Mouse (Mus musculus) embryonic facial prominence, embryonic 11.5 days (tissue): ENCODE data around the gene Asprv1. TPM values are rescaled to one million over a fixed set of nuclear protein-coding genes. Genes with fewer than 3 reads are reported as not detected.

Experiments used
- ATAC-seq: fragments of 200-750 bp; cut with Nextera tagmentation; replicated peaks from 2 replicates; pipeline ENCODE4 v1.8.0; 2017; ENCODE audit warnings: low read depth; ENCODE audit not compliant: insufficient number of reproducible peaks, low FRiP score, low TSS enrichment
- DNase-seq: peaks from one replicate; pipeline ENCODE4 v3.0.0-alpha.2; 2015; ENCODE audit warnings: low spot score
- H3K27ac ChIP-seq: fragments of 300-500 bp; sonication (generic); replicated peaks from 2 replicates; pipeline ENCODE4 v1.5.1; 2014; ENCODE audit warnings: mild to moderate bottlenecking, low read depth, low read length, control low read depth
- H3K27me3 ChIP-seq: fragments of 300-500 bp; sonication (generic); 2 replicates; pipeline ENCODE4 v1.6.1; 2014; ENCODE audit warnings: mild to moderate bottlenecking, low read length, moderate library complexity, mixed read lengths; ENCODE audit not compliant: control insufficient read depth, insufficient read depth
- H3K36me3 ChIP-seq: fragments of 300-500 bp; sonication (generic); replicated peaks from 2 replicates; pipeline ENCODE4 v1.6.1; 2014; ENCODE audit warnings: low read depth, mild to moderate bottlenecking, low read length, moderate library complexity, mixed read lengths; ENCODE audit not compliant: control insufficient read depth, insufficient read depth
- H3K4me1 ChIP-seq: fragments of 300-500 bp; sonication (generic); 2 replicates; pipeline ENCODE4 v1.6.1; 2014; ENCODE audit warnings: low read length, mixed read lengths; ENCODE audit not compliant: control insufficient read depth, insufficient read depth
- H3K4me2 ChIP-seq: fragments of 300-500 bp; sonication (generic); 2 replicates; pipeline ENCODE4 v1.6.1; 2014; ENCODE audit warnings: low read depth, mild to moderate bottlenecking, control low read depth, low read length, moderate library complexity
- H3K4me3 ChIP-seq: fragments of 300-500 bp; sonication (generic); 2 replicates; pipeline ENCODE4 v1.5.1; 2014; ENCODE audit warnings: low read depth, low read length, control low read depth
- H3K9ac ChIP-seq: fragments of 300-500 bp; sonication (generic); replicated peaks from 2 replicates; pipeline ENCODE4 v1.6.1; 2014; ENCODE audit warnings: mild to moderate bottlenecking, control low read depth, low read length
- H3K9me3 ChIP-seq: fragments of 300-500 bp; sonication (generic); replicated peaks from 2 replicates; pipeline ENCODE4 v1.6.1; 2016; ENCODE audit warnings: mild to moderate bottlenecking, low read length, inconsistent platforms, mixed read lengths; ENCODE audit not compliant: control insufficient read depth
- WGBS: fragments of 180-500 bp; shearing (Covaris S2); extraction: QIAGEN DNeasy Blood & Tissue Kit; methylation state at CpG from one replicate; pipeline ENCODE4 v1.1.7; 2014; 5-methylcytosine and 5-hydroxymethylcytosine counted together
- polyA plus RNA-seq: library from polyadenylated mRNA; unstranded; fragments of >200 nt; fragmentation: Nextera tagmentation; extraction: Ambion mirVana; gene quantifications from 2 replicates; pipeline ENCODE4 v1.2.1, GENCODE M21; 2014

Asprv1 gene
- polyA plus RNA-seq, 1 experiment from 2014 or later, result 0.79 TPM

DNA sequence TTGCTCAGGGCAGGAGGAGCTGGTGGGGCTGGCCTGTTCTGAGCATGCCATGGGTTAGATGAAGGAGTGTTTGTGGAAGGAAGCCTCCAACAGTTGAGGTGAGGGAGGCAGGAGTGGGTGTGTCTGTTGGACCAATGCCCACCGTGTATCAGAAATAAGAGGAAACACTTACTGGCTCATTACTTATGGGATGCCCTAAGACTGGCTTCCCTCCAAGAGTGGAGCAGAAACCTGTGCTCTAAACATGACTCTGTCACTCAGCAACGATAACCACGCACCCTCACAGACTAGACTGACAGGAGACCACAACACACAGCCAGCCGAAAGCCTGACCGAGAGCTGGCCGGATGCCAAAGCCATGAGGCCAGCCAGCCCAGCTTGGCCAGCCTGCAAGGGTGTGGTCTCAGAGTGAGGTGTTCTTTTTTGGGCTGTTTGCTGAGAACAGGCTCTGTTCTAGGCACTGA is 28.0 kb upstream of the Asprv1 start:
- 84% methylated on average over 6 of the region's 6 CpGs for WGBS
- no peaks in the 10 kb centered on the region for H3K9me3 ChIP-seq
- H3K36me3 ChIP-seq, result no peaks in the 10 kb centered on the region
- H3K27me3 ChIP-seq, result no peaks in the 10 kb centered on the region
- H3K4me3 ChIP-seq, result no peak overlapping the region
- ATAC-seq, result 0 out of 2 replicates have a peak, but pooled peaks have one; percentile 34
- H3K4me2 ChIP-seq, result no peak overlapping the region
- H3K9ac ChIP-seq, result no peak overlapping the region
- no peaks in the 10 kb centered on the region for H3K4me1 ChIP-seq
- DNase-seq, result no peak
- H3K27ac ChIP-seq, result no peak overlapping the region

DNA sequence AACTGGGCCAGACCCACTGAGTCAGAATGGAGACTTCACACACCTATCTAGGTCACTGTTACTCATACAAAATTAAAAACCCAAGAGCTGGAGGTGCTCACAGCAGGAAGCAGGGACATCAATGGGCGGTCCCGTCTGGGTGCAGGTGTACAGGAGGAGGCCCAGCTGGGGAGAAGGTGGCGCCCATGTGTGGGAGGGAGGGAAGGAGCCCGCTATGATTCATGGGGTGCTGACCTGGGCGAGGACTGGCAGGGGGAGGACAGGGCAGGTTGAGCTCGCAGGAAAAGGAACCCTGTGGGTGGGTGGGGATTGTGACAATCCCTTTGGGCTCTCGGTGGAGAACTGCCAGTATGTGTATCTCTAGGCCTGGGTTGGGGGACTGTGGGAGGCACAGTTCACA is 22.7 kb upstream of the Asprv1 start:
- H3K27ac ChIP-seq, result no peak overlapping the region
- H3K27me3 ChIP-seq, result no peaks in the 10 kb centered on the region
- no peak overlapping the region for H3K9ac ChIP-seq
- H3K36me3 ChIP-seq, result no peaks in the 10 kb centered on the region
- DNase-seq (no peak), ATAC-seq (no peak)
- H3K4me2 ChIP-seq, result no peak overlapping the region
- H3K4me3 ChIP-seq, result no peak overlapping the region
- H3K4me1 ChIP-seq, result no peaks in the 10 kb centered on the region
- no peaks in the 10 kb centered on the region for H3K9me3 ChIP-seq
- 73% methylated on average over 7 of the region's 7 CpGs for WGBS

DNA sequence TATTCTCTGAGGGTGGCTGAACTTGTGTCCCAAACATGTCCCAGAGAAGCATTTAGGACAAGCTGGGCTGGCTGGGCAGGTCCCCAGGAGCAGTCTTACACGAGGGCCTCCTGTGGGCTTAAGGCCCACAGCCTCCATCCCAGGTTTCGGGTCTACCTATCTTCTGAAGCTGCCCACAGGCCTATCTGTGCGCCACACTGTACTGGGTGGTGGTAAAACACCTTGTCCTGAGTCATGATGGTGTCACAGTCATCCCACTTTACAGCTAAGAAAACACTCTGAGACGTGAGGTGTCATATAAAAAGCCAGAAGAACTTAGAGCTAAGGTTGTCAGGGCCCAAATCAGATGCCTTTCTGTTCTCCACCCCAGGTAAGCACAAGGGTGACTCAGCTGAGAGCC is 21.7 kb upstream of the Asprv1 start:
- Histone ChIP-seq H3K4me3 (no peak overlapping the region), H3K4me2 (no peak overlapping the region), H3K9ac (no peak overlapping the region), H3K36me3 (no peaks in the 10 kb centered on the region), H3K27me3 (no peaks in the 10 kb centered on the region), H3K4me1 (no peaks in the 10 kb centered on the region), H3K27ac (no peak overlapping the region), H3K9me3 (no peaks in the 10 kb centered on the region)
- no peak for ATAC-seq
- no peak for DNase-seq
- 76% methylated on average over 4 of the region's 4 CpGs for WGBS

DNA sequence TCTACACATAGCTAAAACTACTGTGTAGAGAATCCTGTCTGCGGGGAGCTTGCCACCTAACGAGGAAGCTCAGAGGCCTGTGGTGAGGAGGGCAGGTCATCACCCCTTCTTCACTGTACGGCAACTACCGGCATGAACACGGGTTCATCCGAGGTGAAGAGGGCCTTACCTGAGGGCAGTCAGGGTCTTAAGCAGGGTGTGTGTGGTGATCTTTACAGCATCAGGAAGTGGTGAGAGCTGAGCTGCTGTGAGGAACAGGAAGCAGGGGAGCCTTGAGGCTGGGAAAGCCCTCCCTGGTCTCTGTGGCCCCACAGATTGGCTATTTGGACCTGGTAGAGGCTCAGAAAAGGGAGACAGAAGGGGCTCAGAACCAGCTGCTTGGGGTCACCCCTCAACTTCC is 20.5 kb upstream of the Asprv1 start:
- DNase-seq (no peak), ATAC-seq (no peak)
- no peaks in the 10 kb centered on the region for H3K9me3 ChIP-seq
- no peaks in the 10 kb centered on the region for H3K27me3 ChIP-seq
- H3K27ac ChIP-seq, result no peak overlapping the region
- H3K4me1 ChIP-seq, result no peaks in the 10 kb centered on the region
- H3K9ac ChIP-seq, result no peak overlapping the region
- WGBS, result 71% methylated on average over 6 of the region's 6 CpGs
- H3K36me3 ChIP-seq, result no peaks in the 10 kb centered on the region
- H3K4me2 ChIP-seq, result no peak overlapping the region
- no peak overlapping the region for H3K4me3 ChIP-seq

DNA sequence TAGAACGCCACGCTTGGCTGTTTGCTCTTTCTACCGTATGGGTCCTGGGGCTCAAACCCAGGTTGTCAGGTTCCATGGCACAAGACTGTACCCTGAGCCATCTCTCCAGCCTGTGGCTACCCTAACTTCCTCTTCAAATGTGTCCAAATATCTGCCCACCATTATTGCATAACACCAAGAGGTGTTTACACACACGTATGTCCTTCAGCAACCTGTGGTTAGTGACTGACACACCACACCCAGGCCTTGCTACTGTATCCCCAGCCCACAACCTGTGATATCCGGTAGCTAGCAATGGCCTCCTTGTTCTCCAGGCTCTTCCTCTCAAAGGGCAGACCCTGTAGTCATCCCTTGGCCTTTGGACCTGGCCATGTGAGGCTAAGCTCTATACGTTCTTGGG is 18.7 kb upstream of the Asprv1 start:
- Histone ChIP-seq H3K9me3 (no peaks in the 10 kb centered on the region), H3K4me1 (no peaks in the 10 kb centered on the region), H3K27me3 (no peaks in the 10 kb centered on the region), H3K4me3 (no peak overlapping the region), H3K36me3 (no peaks in the 10 kb centered on the region), H3K9ac (no peak overlapping the region), H3K4me2 (no peak overlapping the region), H3K27ac (no peak overlapping the region)
- 90% methylated on average over 6 of the region's 6 CpGs for WGBS
- DNase-seq (no peak), ATAC-seq (no peak)

DNA sequence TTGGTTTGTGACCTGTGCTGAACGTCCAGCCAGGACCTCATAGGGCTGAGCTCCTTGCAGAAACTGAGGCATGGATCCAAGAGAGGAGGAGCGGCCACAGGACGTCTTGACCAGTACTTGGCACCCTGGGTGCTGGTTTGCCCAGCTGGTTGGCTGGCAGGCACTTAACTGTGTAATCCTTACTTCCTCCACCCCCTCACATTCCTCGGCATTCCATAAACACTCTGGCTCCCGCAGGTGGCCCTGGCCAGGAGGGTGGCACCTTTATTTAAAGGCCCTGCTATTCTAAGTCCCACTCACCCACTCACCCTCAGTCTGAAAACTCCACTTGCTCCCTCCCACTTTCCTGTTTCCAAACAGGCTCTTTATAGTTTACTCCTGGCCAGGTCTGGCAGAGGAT is 17.2 kb upstream of the Asprv1 start:
- DNase-seq (no peak), ATAC-seq (no peak)
- Histone ChIP-seq H3K9me3 (no peaks in the 10 kb centered on the region), H3K36me3 (no peaks in the 10 kb centered on the region), H3K9ac (no peak overlapping the region), H3K4me3 (no peak overlapping the region), H3K27me3 (no peaks in the 10 kb centered on the region), H3K27ac (no peak overlapping the region), H3K4me1 (no peaks in the 10 kb centered on the region), H3K4me2 (no peak overlapping the region)
- 56% methylated on average over 5 of the region's 5 CpGs for WGBS

DNA sequence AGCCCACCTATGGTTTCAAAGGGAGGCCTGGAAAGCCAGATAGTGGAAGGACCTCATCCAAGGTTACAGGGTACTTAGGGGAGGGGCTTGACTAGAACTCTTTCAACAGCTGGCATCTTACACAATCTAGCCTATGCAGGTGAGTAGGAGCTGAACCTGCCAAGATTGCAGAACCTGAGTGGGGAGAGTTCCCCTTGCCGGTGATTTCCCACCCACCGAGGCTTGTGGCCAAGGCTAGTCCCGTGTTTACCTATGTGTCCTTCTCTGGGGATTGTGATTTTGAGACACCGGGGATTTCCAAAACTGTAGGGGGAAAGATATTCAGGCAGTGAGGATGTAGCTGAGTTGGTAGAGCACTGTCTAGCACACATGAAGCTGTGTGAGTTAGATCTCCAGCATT is 12.7 kb upstream of the Asprv1 start:
- Histone ChIP-seq H3K27me3 (no peaks in the 10 kb centered on the region), H3K36me3 (no peaks in the 10 kb centered on the region), H3K9me3 (no peaks in the 10 kb centered on the region), H3K4me3 (no peak overlapping the region), H3K27ac (no peak overlapping the region), H3K4me2 (no peak overlapping the region), H3K4me1 (no peaks in the 10 kb centered on the region), H3K9ac (no peak overlapping the region)
- ATAC-seq, result no peak
- 94% methylated on average over 4 of the region's 4 CpGs for WGBS
- DNase-seq, result no peak

DNA sequence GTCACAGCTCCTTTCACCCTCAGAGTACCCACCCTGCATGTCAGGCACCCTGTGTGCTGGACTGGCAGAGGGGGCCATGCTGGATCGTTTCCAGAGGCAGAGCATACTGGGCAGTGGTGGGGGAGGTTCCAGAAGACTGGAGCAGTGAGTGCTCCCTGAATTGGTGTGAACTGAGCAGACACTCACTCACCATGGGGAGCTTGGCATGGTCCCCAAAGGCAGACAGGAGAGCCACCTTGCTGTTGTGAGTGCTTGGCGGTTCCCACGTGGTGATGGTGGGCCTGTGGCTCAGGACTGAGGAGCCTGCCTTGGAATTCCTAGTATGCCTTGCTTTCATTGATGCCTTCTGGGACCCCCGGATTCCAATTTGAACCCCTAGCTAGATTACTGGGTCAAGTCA is 4.8 kb upstream of the Asprv1 start:
- H3K4me1 ChIP-seq, result no peaks in the 10 kb centered on the region
- H3K27me3 ChIP-seq, result no peaks in the 10 kb centered on the region
- no peak overlapping the region for H3K9ac ChIP-seq
- H3K4me3 ChIP-seq, result no peak overlapping the region
- no peak for DNase-seq
- no peak overlapping the region for H3K27ac ChIP-seq
- no peak for ATAC-seq
- no peaks in the 10 kb centered on the region for H3K36me3 ChIP-seq
- no peaks in the 10 kb centered on the region for H3K9me3 ChIP-seq
- 84% methylated on average over 4 of the region's 4 CpGs for WGBS
- no peak overlapping the region for H3K4me2 ChIP-seq
